In genomic region chr4:150874416-150874815, GRCm38 (mm10) we compare ENCODE assay signal across 8 mouse cellular contexts. TPM values are rescaled to one million over a fixed set of nuclear protein-coding genes. Genes with fewer than 3 reads are reported as not detected.
A peak's percentile ranks its signal among the peaks of the same experiment; 100 is the strongest.
DNase-seq lines count a peak whose midpoint lies in the region; ATAC-seq and TF ChIP-seq lines count a peak whose summit lies in the region.
"Not testable (repeated sequence)": the region's sequence is repeated elsewhere in the genome, so short reads cannot be mapped to it uniquely, and the experiment has no call there.
"Had no signal": no experiment of that assay in that cellular context is flagged by ENCODE, and none has a peak within 500 bp of the region (broad histone marks: within the 10 kb centered on the region; RNA-seq: fewer than 3 reads in every experiment).

No protein-coding gene starts in this region.

- not testable (repeated sequence) for H3K4me3 ChIP-seq in liver, adult 2 months (ENCODE audit: insufficient read depth, low read depth, low read length)

- TF ChIP-seq POLR2A in liver, adult 2 months (IDR thresholded peaks at IDR 0.05; ENCODE audit: extremely low read depth, insufficient read depth, low read length): not testable (repeated sequence)

- not testable (repeated sequence) for H3K9ac ChIP-seq in liver, adult 2 months (ENCODE audit: low read depth, low read length)

- ATAC-seq in megakaryocyte progenitor cell, adult 5-6 weeks (replicated peaks; ENCODE audit: poor library complexity): 0 out of 2 replicates have a peak, but pooled peaks have one; percentile 14

- 55% methylated on average over 4 of the region's 4 CpGs for WGBS in liver, adult 2 months

- H3K4me1 ChIP-seq in liver, adult 2 months (ENCODE audit: control insufficient read depth, insufficient read depth, low read length): not testable (repeated sequence)

- peak; percentile 68 for DNase-seq in A20 (ENCODE audit: low read depth, low spot score)
- peak; percentile 88 for DNase-seq in heart, adult 11 months
- peak; percentile 51 for DNase-seq in liver, adult 2 months (ENCODE audit: extremely low read depth, low read depth, low spot score)
- DNase-seq in splenic B cell, adult 2 months (ENCODE audit: low read depth, low spot score): peak; percentile 59
- DNase-seq in thymus, postnatal 14 days: peak; percentile 35

- H3K27me3 ChIP-seq in liver, adult 2 months (ENCODE audit: control insufficient read depth, insufficient read depth, low read length); splenic B cell, adult 2 months (ENCODE audit: control insufficient read depth, insufficient read depth, low read length, poor library complexity, severe bottlenecking): not testable (repeated sequence)

- not testable (repeated sequence) for H3K36me3 ChIP-seq in liver, adult 2 months (ENCODE audit: control insufficient read depth, insufficient read depth, low read length); splenic B cell, adult 2 months (ENCODE audit: control insufficient read depth, insufficient read depth, low read length, poor library complexity, severe bottlenecking)

- not testable (repeated sequence) for H3K79me2 ChIP-seq in liver, adult 2 months (ENCODE audit: control insufficient read depth, insufficient read depth, low read length)

- TF ChIP-seq CTCF in liver, adult 2 months (IDR thresholded peaks at IDR 0.05; ENCODE audit: low read depth, low read length): not testable (repeated sequence)

- not testable (repeated sequence) for H3K27ac ChIP-seq in liver, adult 2 months (replicated peaks; ENCODE audit: insufficient read depth, low read depth, low read length)

RNA-seq across cellular contexts. Expression of gene Errfi1, which starts 20.7 kb away (rescaled TPM):
- total RNA-seq in liver, adult 2 months (2014; rRNA removed): 589 and 661 TPM in 2 replicates
- 259 and 295 TPM in 2 replicates for polyA plus RNA-seq in liver, adult 2 months (2012; rRNA removed)
- total RNA-seq in megakaryocyte progenitor cell, adult 5-6 weeks (2015): 0.84 and 1.2 TPM in 2 replicates
- total RNA-seq in megakaryocyte progenitor cell, adult 5-6 weeks (2017): 0.54 and 0.61 TPM in 2 replicates

RNA-seq across cellular contexts. Expression of gene Park7, which starts 39.8 kb away (rescaled TPM):
- total RNA-seq in liver, adult 2 months (2014; rRNA removed): 281 and 324 TPM in 2 replicates
- 148 and 191 TPM in 2 replicates for polyA plus RNA-seq in liver, adult 2 months (2012; rRNA removed)
- total RNA-seq in megakaryocyte progenitor cell, adult 5-6 weeks (2015): 303 and 339 TPM in 2 replicates
- total RNA-seq in megakaryocyte progenitor cell, adult 5-6 weeks (2017): 449 and 454 TPM in 2 replicates

RNA-seq across cellular contexts. Expression of gene Tnfrsf9, which starts 39.9 kb away (rescaled TPM):
- total RNA-seq in liver, adult 2 months (2014; rRNA removed): 0.07 and 0.09 TPM in 2 replicates
- 0.05 and 0.15 TPM in 2 replicates for polyA plus RNA-seq in liver, adult 2 months (2012; rRNA removed)
- total RNA-seq in megakaryocyte progenitor cell, adult 5-6 weeks (2015): 0.15 TPM in 1 of 2 replicates, not detected in the other
- not detected in 2 replicates for total RNA-seq in megakaryocyte progenitor cell, adult 5-6 weeks (2017)
- total RNA-seq: MEL had no signal
- polyA plus RNA-seq: adrenal gland, adult 2 months had no signal

Comparison
In these comparisons a context has a peak if more than half of its experiments do, and no peak if none do; other contexts are left out.
1. DNase-seq: peak in every context shown above with its lines; median percentile 88 in heart, adult 11 months; 68 in A20; 59 in splenic B cell, adult 2 months; 51 in liver, adult 2 months; 35 in thymus, postnatal 14 days.
2. RNA of gene Errfi1, which starts 20.7 kb away (total RNA-seq): 589 to 661 TPM in liver, adult 2 months; 0.54 to 1.2 TPM in megakaryocyte progenitor cell, adult 5-6 weeks; every median in the first group is over 100 times any median in the second.